Mouse (Mus musculus): ENCODE results near the gene Hs3st2. TPM values are rescaled to one million over a fixed set of nuclear protein-coding genes. Genes with fewer than 3 reads are reported as not detected.
"Not testable (repeated sequence)": the region's sequence is repeated elsewhere in the genome, so short reads cannot be mapped to it uniquely, and the experiment has no call there.

The Hs3st2 gene
- 10 to 100 TPM; 51.9 to 53.4 TPM for total RNA-seq (2021)
- long read RNA-seq, experiment 1, transcript Hs3st2-201 (2 exons, 2,278 nt), result major isoform, 42 of 51 reads
- long read RNA-seq, experiment 1, partial matches to known transcripts, result 4 of 51 reads
- long read RNA-seq, experiment 1, other reads (novel, unspliced or antisense), result 5 of 51 reads
- long read RNA-seq, experiment 2, transcript Hs3st2-201 (2 exons, 2,278 nt), result major isoform, 29 of 34 reads
- long read RNA-seq, experiment 2, partial matches to known transcripts, result 0 of 34 reads
- long read RNA-seq, experiment 2, other reads (novel, unspliced or antisense), result 5 of 34 reads

DNA sequence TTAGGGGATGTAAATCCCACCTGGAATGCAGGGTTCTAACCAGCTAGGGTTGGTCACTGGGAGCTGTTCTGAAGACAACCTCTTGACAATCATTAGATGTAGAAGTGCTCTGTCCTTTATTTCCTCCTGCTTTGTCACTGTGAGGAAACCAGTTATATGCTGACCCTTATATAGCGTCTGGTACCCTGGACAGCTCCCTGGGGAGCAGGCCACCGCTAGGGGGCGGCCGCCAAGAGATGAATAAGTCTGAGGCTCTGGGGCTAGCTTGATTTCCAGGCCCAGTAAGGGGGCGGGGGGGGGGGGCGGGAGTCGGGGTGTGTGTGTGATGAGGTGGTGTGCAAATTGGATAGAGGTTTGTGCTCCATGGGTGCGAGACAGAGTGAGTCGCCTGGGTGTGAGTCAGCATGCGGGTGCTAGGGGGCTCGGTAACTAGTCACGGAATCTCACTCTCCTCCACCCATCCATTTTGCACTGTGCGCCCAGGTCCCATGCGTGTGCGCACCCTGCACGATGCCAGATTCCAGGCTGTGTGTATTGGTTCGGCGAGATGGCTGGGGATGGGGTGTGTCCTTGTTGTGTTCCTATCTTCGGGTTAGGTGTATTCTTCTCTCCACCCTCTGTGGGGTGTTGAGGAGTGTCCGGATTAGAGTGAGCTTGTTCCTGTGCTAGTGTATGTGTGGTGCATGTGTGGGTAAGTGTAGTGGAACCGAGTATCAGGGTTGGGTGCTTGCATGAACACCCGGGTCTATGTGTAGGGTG lies at the start of gene Hs3st2:
TSS of gene Hs3st2 (plus strand) at position 635 of the 759 bp plus-strand sequence.
- Histone ChIP-seq H3K4me3 (peak within 1 kb of the TSS; percentile 60), H3K27ac (peak within 1 kb of the TSS; percentile 76)
- peak; percentile 53 to 66 for DNase-seq (ENCODE audit: extremely low spot score in 1 of 2, low spot score in 2 of 2)
- TF ChIP-seq CTCF (IDR thresholded peaks at IDR 0.05), result peak; percentile 67
- intact Hi-C loops (cut with DNase I), result loop anchor here (2.0 to 10.0 kb wide), 4 partner anchors 146 to 573 kb away; no protein-coding TSS in a partner anchor

GRCm38 (mm10) chr7:121348284-121348963 lies 43.2 kb upstream of the Hs3st2 start:
- Histone ChIP-seq H3K27ac (no peak overlapping the region), H3K4me3 (no peak overlapping the region)
- no peak for DNase-seq (ENCODE audit: extremely low spot score in 1 of 2, low spot score in 2 of 2)
- intact Hi-C loops (cut with DNase I), result no loop called here
- TF ChIP-seq CTCF (IDR thresholded peaks at IDR 0.05), result no peak

- no peak for DNase-seq (ENCODE audit: extremely low spot score in 1 of 2, low spot score in 2 of 2)
- Histone ChIP-seq H3K27ac (no peak overlapping the region), H3K4me3 (no peak overlapping the region)
- no peak for TF ChIP-seq CTCF (IDR thresholded peaks at IDR 0.05)
- intact Hi-C loops (cut with DNase I), result no loop called here
These were observed 40.0 kb upstream of the Hs3st2 start for GRCm38 (mm10) chr7:121351688-121352087.

GRCm38 (mm10) chr7:121361448-121361847 lies 30.2 kb upstream of the Hs3st2 start:
- intact Hi-C loops (cut with DNase I); DNase-seq (ENCODE audit: extremely low spot score in 1 of 2, low spot score in 2 of 2); H3K27ac ChIP-seq; H3K4me3 ChIP-seq: not testable (repeated sequence)

GRCm38 (mm10) chr7:121365584-121365983 lies 26.1 kb upstream of the Hs3st2 start:
- DNase-seq (ENCODE audit: extremely low spot score in 1 of 2, low spot score in 2 of 2), result no peak
- intact Hi-C loops (cut with DNase I), result no loop called here
- Histone ChIP-seq H3K4me3 (no peak overlapping the region), H3K27ac (no peak overlapping the region)
- TF ChIP-seq CTCF (IDR thresholded peaks at IDR 0.05), result no peak

- no peak overlapping the region for H3K4me3 ChIP-seq
- intact Hi-C loops (cut with DNase I), result no loop called here
- no peak for TF ChIP-seq CTCF (IDR thresholded peaks at IDR 0.05)
- H3K27ac ChIP-seq, result no peak overlapping the region
- DNase-seq (ENCODE audit: extremely low spot score in 1 of 2, low spot score in 2 of 2), result no peak
These were observed 24.5 kb upstream of the Hs3st2 start for GRCm38 (mm10) chr7:121367185-121367584.

DNA sequence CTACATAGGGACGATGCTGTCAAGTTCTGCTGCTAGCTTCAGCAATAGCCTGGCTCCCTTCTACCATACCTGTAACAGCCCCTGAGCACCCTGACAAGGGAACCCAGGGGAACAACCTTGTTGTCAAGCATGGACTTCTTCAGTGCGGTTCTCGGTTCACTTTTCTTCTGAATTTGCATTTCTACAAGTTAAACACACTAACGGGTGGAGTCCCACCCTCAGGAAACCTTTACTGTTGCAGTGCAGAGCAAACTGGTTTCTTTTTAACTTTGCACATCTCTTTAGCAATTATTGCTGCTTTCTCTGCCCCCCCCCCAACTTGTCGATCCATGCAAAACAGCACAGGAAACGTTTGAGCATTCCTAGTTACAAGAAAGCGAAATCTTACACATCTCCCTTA lies 19.7 kb upstream of the Hs3st2 start:
- no peak overlapping the region for H3K4me3 ChIP-seq
- DNase-seq (ENCODE audit: extremely low spot score in 1 of 2, low spot score in 2 of 2), result no peak
- intact Hi-C loops (cut with DNase I), result no loop called here
- no peak overlapping the region for H3K27ac ChIP-seq
- TF ChIP-seq CTCF (IDR thresholded peaks at IDR 0.05), result no peak

DNA sequence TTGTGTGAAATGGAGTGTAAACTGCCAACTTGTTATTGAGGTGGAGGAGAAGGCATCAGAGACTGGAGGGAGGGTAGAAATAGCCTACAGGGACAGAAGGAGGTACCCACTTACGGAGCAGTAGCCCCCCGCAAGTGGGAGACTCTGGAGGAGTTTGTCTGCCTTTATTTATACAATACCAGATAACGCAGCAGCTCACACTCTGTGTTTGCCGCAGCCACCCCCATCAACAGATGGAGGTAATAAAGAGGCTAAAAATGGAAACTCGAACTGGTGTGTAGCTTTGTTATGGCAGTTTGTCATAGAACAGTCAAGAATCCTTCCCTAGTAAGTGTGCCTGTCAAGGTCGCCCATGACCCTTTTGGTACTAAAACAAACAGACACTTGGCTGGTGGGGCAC lies 16.2 kb upstream of the Hs3st2 start:
- H3K27ac ChIP-seq, result no peak overlapping the region
- H3K4me3 ChIP-seq, result no peak overlapping the region
- TF ChIP-seq CTCF (IDR thresholded peaks at IDR 0.05), result no peak
- DNase-seq (ENCODE audit: extremely low spot score in 1 of 2, low spot score in 2 of 2), result no peak
- intact Hi-C loops (cut with DNase I), result loop anchor here (5.0 kb wide), 2 partner anchors 118 to 218 kb away; no protein-coding TSS in a partner anchor

DNA sequence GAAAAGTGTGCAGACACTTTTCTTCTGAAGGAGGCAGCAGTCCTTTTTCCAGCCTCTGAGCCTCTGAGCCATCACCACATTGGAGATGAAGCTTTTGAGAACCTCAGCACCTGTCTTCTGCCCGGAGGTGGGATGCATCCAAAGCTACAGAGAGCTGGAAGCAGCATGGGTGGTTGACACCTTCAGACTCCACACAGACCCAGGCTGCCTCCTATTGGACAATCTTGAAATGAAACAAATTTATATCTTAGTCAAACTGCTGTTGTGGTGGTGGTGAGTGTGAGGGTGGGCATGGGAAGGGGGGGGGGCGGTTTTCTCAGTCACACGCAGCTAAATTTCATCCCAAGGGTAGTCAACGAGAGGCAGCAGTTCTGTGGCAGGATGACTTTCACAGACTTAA lies 12.7 kb upstream of the Hs3st2 start:
- DNase-seq (ENCODE audit: extremely low spot score in 1 of 2, low spot score in 2 of 2), result no peak
- Histone ChIP-seq H3K27ac (no peak overlapping the region), H3K4me3 (no peak overlapping the region)
- TF ChIP-seq CTCF (IDR thresholded peaks at IDR 0.05), result peak; percentile 37
- intact Hi-C loops (cut with DNase I), result loop anchor here (5.0 kb wide), 2 partner anchors 122 to 222 kb away; no protein-coding TSS in a partner anchor

DNA sequence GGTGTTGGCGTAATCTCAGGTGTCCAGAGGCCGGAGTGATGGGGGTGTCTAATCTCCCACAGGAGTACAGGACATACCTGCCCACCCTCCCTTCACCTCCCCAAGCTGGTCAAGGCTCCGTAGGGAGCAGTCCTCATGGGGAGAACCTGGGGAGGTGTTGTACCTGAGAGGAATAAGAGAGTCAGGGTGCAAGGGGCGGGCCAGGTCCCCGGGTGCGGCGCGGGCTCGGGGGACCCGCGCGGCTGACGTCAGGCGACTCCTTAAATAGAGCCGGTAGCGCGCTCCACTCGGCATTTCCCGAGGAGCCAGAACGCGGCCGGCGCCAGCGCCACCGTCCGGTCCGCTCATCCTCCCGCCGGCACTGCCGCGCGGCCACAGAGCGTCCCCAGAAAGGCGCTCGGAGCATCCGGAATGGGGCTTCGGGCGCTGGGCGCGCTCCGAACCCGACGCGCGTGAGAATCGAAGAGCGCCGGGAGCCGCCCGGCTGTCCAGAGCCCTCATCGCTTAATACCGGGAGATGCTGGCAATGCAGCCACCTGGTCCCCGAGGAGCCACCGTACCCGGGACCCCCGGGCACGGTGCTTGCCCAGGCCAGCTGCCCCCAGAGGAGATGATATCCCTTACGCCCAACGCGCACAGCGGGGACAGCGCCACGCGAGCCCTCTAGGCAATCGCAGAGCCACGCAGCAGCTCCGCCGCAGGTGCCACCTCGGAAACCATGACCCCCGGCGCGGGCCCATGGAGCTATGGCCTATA lies 503 bp downstream of the Hs3st2 start:
- DNase-seq (ENCODE audit: extremely low spot score in 1 of 2, low spot score in 2 of 2), result peak; percentile 65 to 76
- TF ChIP-seq CTCF (IDR thresholded peaks at IDR 0.05), result peak; percentile 14
- Histone ChIP-seq H3K4me3 (peak overlapping the region; percentile 60), H3K27ac (peak overlapping the region; percentile 76)
- intact Hi-C loops (cut with DNase I), result loop anchor here (2.0 to 10.0 kb wide), 4 partner anchors 145 to 573 kb away; no protein-coding TSS in a partner anchor

DNA sequence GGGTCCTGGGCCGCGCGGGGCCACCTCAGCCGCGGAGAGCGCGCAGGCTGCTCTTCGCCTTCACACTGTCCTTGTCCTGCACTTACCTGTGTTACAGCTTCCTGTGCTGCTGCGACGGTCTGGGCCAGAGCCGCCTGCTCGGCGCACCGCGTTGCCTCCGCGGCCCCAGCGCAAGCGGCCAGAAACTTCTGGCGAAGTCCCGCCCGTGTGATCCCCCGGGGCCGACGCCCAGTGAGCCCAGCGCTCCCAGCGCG lies 1.0 kb downstream of the Hs3st2 start:
- peak overlapping the region; percentile 60 for H3K4me3 ChIP-seq
- intact Hi-C loops (cut with DNase I), result loop anchor here (5.0 to 10.0 kb wide), 3 partner anchors 145 to 572 kb away; no protein-coding TSS in a partner anchor
- no peak for DNase-seq (ENCODE audit: extremely low spot score in 1 of 2, low spot score in 2 of 2)
- H3K27ac ChIP-seq, result peak overlapping the region; percentile 76
- no peak for TF ChIP-seq CTCF (IDR thresholded peaks at IDR 0.05)

Data from left cerebral cortex, adult 2 months (tissue).